ENCODE assay signal across 8 mouse cellular contexts in genomic region chr13:33003523-33004413, GRCm38 (mm10). TPM values are rescaled to one million over a fixed set of nuclear protein-coding genes. Genes with fewer than 3 reads are reported as not detected.
DNase-seq lines count a peak whose midpoint lies in the region; ATAC-seq and TF ChIP-seq lines count a peak whose summit lies in the region.

No protein-coding gene starts in this region.

- no peaks in the 10 kb centered on the region for H3K79me2 ChIP-seq in heart, adult 2 months (replicated peaks; ENCODE audit: control insufficient read depth, insufficient read depth, low read length)

- H3K9ac ChIP-seq in heart, adult 2 months (ENCODE audit: low read depth, low read length): peak overlapping the region; percentile 68
- H3K9ac ChIP-seq in ES-E14 (ENCODE audit: insufficient read depth, low read depth, low read length, poor library complexity, severe bottlenecking): no peak overlapping the region
- peak overlapping the region; percentile 46; the same call in 1 of the 2 replicates for H3K9ac ChIP-seq in forebrain, embryonic 13.5 days
- H3K9ac ChIP-seq in liver, embryonic 11.5 days (ENCODE audit: low read depth, low read length): peak overlapping the region; percentile 75
- H3K9ac ChIP-seq in stomach, postnatal 0 days (ENCODE audit: low read length): peak overlapping the region; percentile 62

- intact Hi-C loops in heart, adult 2 months (cut with DNase I): loop anchor here (2.0 to 10.0 kb wide), 4 partner anchors 39 to 199 kb away; partner anchors contain the start of genes D930007J09Rik, Serpinb6b and Wrnip1
- intact Hi-C loops in heart, postnatal 25 days (cut with DNase I): loop anchor here (2.0 to 5.0 kb wide), 2 partner anchors 36 to 101 kb away; partner anchors contain the start of gene Serpinb6b

- in situ Hi-C loops in ES-E14 (cut with MboI; ENCODE audit: low sequenced_read_pairs in 2 of 2, unreplicated experiment in 2 of 2): no loop called here

- no peaks in the 10 kb centered on the region for H3K27me3 ChIP-seq in heart, adult 2 months (ENCODE audit: control insufficient read depth, insufficient read depth, low read length)
- H3K27me3 ChIP-seq in forebrain, embryonic 13.5 days: no peaks in the 10 kb centered on the region
- H3K27me3 ChIP-seq in liver, embryonic 11.5 days (replicated peaks; ENCODE audit: control insufficient read depth, insufficient read depth, low read length): no peaks in the 10 kb centered on the region
- no peaks in the 10 kb centered on the region for H3K27me3 ChIP-seq in stomach, postnatal 0 days (ENCODE audit: control insufficient read depth, insufficient read depth, low read length)

- ATAC-seq in forebrain, embryonic 13.5 days: 0 out of 2 replicates have a peak, but pooled peaks have one; percentile 4
- ATAC-seq in liver, embryonic 11.5 days (replicated peaks; ENCODE audit: low FRiP score): peak; percentile 60
- peak; percentile 57 for ATAC-seq in stomach, postnatal 0 days (ENCODE audit: low FRiP score, low TSS enrichment)

- peaks cover 8% of the 10 kb centered on the region; the same call in 1 of the 2 replicates for H3K36me3 ChIP-seq in heart, adult 2 months (ENCODE audit: control insufficient read depth, insufficient read depth, low read length)
- H3K36me3 ChIP-seq in ES-E14 (ENCODE audit: control insufficient read depth, insufficient read depth, low read length, poor library complexity, severe bottlenecking): no peaks in the 10 kb centered on the region
- H3K36me3 ChIP-seq in forebrain, embryonic 13.5 days (ENCODE audit: poor library complexity, severe bottlenecking): no peaks in the 10 kb centered on the region
- H3K36me3 ChIP-seq in liver, embryonic 11.5 days (ENCODE audit: control insufficient read depth, insufficient read depth, low read length): no peaks in the 10 kb centered on the region
- no peaks in the 10 kb centered on the region for H3K36me3 ChIP-seq in stomach, postnatal 0 days (ENCODE audit: control insufficient read depth, insufficient read depth, low read length)

- 32% methylated on average over 9 of the region's 9 CpGs for WGBS in heart, adult 2 months
- 76% methylated on average over 9 of the region's 9 CpGs for WGBS in forebrain, embryonic 13.5 days
- WGBS in liver, embryonic 11.5 days: 49% methylated on average over 9 of the region's 9 CpGs
- 34% methylated on average over 9 of the region's 9 CpGs for WGBS in stomach, postnatal 0 days

- TF ChIP-seq EP300 in heart, adult 2 months (IDR thresholded peaks at IDR 0.05; ENCODE audit: insufficient read depth, low read depth, low read length): no peak
- no peak for TF ChIP-seq EP300 in stomach, postnatal 0 days (optimal IDR thresholded peaks at IDR 0.05)

- no peaks in the 10 kb centered on the region for H3K9me3 ChIP-seq in ES-E14 (ENCODE audit: control insufficient read depth, insufficient read depth, low read depth, low read length)
- no peaks in the 10 kb centered on the region for H3K9me3 ChIP-seq in forebrain, embryonic 13.5 days (replicated peaks)
- no peaks in the 10 kb centered on the region for H3K9me3 ChIP-seq in liver, embryonic 11.5 days (ENCODE audit: control insufficient read depth, low read length)
- no peaks in the 10 kb centered on the region for H3K9me3 ChIP-seq in stomach, postnatal 0 days (ENCODE audit: control insufficient read depth, low read length)

- H3K4me2 ChIP-seq in forebrain, embryonic 13.5 days: peak overlapping the region; percentile 48
- peak overlapping the region; percentile 83 for H3K4me2 ChIP-seq in liver, embryonic 11.5 days
- peak overlapping the region; percentile 55 for H3K4me2 ChIP-seq in stomach, postnatal 0 days (replicated peaks; ENCODE audit: low read depth)

- H3K4me3 ChIP-seq in heart, adult 2 months: peak overlapping the region; percentile 47
- H3K4me3 ChIP-seq in ES-E14 (ENCODE audit: insufficient read depth in 1 of 2, low read depth in 1 of 2, low read length in 2 of 2, poor library complexity in 1 of 2, severe bottlenecking in 1 of 2): no peak overlapping the region
- H3K4me3 ChIP-seq in forebrain, embryonic 13.5 days: peak overlapping the region; percentile 25
- peak overlapping the region; percentile 52 for H3K4me3 ChIP-seq in liver, embryonic 11.5 days (ENCODE audit: low read depth, low read length)
- peak overlapping the region; percentile 38 for H3K4me3 ChIP-seq in stomach, postnatal 0 days (ENCODE audit: low read depth, low read length)

- H3K27ac ChIP-seq in heart, adult 2 months: peak overlapping the region; percentile 97
- H3K27ac ChIP-seq in ES-E14 (ENCODE audit: insufficient read depth, low read depth, low read length, poor library complexity, severe bottlenecking): no peak overlapping the region
- H3K27ac ChIP-seq in forebrain, embryonic 13.5 days: no peak overlapping the region; the same call in 1 of the 2 replicates
- peak overlapping the region; percentile 85 for H3K27ac ChIP-seq in liver, embryonic 11.5 days (ENCODE audit: low read depth, low read length)
- peak overlapping the region; percentile 88 for H3K27ac ChIP-seq in stomach, postnatal 0 days (replicated peaks)

- no peak for TF ChIP-seq POLR2A in heart, adult 2 months (IDR thresholded peaks at IDR 0.05; ENCODE audit: insufficient read depth, low read depth, low read length)

- peaks cover 10% of the 10 kb centered on the region for H3K4me1 ChIP-seq in heart, adult 2 months (ENCODE audit: control insufficient read depth, insufficient read depth, low read length)
- H3K4me1 ChIP-seq in ES-E14 (ENCODE audit: control insufficient read depth in 2 of 2, insufficient read depth in 2 of 2, low read length in 2 of 2, poor library complexity in 1 of 2): peaks cover 3 to 7% of the 10 kb centered on the region in 2 experiments; a peak in 3 of 4 replicates
- peaks cover 7% of the 10 kb centered on the region; the same call in 1 of the 2 replicates for H3K4me1 ChIP-seq in forebrain, embryonic 13.5 days
- H3K4me1 ChIP-seq in liver, embryonic 11.5 days (replicated peaks; ENCODE audit: control insufficient read depth, insufficient read depth, low read length): 0 out of 2 replicates have a peak, but pooled peaks cover 4% of the 10 kb centered on the region
- peaks cover 3% of the 10 kb centered on the region; the same call in 1 of the 2 replicates for H3K4me1 ChIP-seq in stomach, postnatal 0 days (replicated peaks; ENCODE audit: control insufficient read depth, insufficient read depth)

- DNase-seq in heart, adult 2 months: no peak
- DNase-seq in heart, postnatal 25 days (ENCODE audit: low spot score): no peak
- no peak for DNase-seq in ES-E14 (ENCODE audit: low read depth, low spot score)
- peak; percentile 43 for DNase-seq in liver, embryonic 11.5 days (ENCODE audit: low spot score)
- no peak for DNase-seq in stomach, postnatal 0 days (ENCODE audit: low spot score)
- DNase-seq in B cell, adult 2 months: no peak
- DNase-seq in right cerebral cortex, postnatal 14 days: no peak

- TF ChIP-seq CTCF in heart, adult 2 months (IDR thresholded peaks at IDR 0.05): no peak
- no peak for TF ChIP-seq CTCF in stomach, postnatal 0 days (IDR thresholded peaks at IDR 0.05; ENCODE audit: low read depth)

TF ChIP-seq in ES-E14, 5 proteins besides CTCF, POLR2A, EP300 and RAD21:
- TF ChIP-seq CHD2 (IDR thresholded peaks at IDR 0.05; ENCODE audit: low read depth, low read length): no peak
- peak; percentile 20; the same call in 1 of the 2 replicates for TF ChIP-seq MAFK (IDR thresholded peaks at IDR 0.05; ENCODE audit: insufficient read depth, low read depth, low read length)
- no peak for TF ChIP-seq ZC3H11A (IDR thresholded peaks at IDR 0.05; ENCODE audit: borderline replicate concordance, low read depth, low read length)
- no peak for TF ChIP-seq HCFC1 (IDR thresholded peaks at IDR 0.05; ENCODE audit: borderline replicate concordance, insufficient read depth, low read length)
- TF ChIP-seq ZNF384 (IDR thresholded peaks at IDR 0.05; ENCODE audit: low read depth, low read length): 0 out of 2 replicates have a peak, but pooled peaks have one; percentile 16

RNA-seq across cellular contexts. Expression of gene Serpinb9, which starts 0.7 kb away (rescaled TPM):
- total RNA-seq in heart, adult 2 months (2021): 1 to 10 TPM; 8.6 to 9.3 TPM
- polyA plus RNA-seq in heart, adult 2 months (2012; rRNA removed): 6.0 and 11.9 TPM in 2 replicates
- total RNA-seq in heart, postnatal 25 days (2021): 1 to 10 TPM; 9.0 to 9.8 TPM
- 1.2 and 3.4 TPM in 2 replicates for total RNA-seq in ES-E14 (2012; rRNA removed)
- polyA plus RNA-seq in forebrain, embryonic 13.5 days (2015; fragmentation: Nextera tagmentation; extraction: Ambion mirVana): 0.42 and 0.61 TPM in 2 replicates
- polyA plus RNA-seq in liver, embryonic 11.5 days (2014; fragmentation: Nextera tagmentation; extraction: Ambion mirVana): 3.2 and 3.4 TPM in 2 replicates
- polyA plus RNA-seq in stomach, postnatal 0 days (2015; fragmentation: Nextera tagmentation; extraction: Ambion mirVana): 5.5 and 6.3 TPM in 2 replicates

RNA-seq across cellular contexts. Expression of gene Serpinb9b, which starts 23.4 kb away (rescaled TPM):
- under 1 TPM in 1 of 2 experiments, not detected in 1; 0.18 TPM for total RNA-seq in heart, adult 2 months (2021)
- 0.20 and 0.47 TPM in 2 replicates for polyA plus RNA-seq in heart, adult 2 months (2012; rRNA removed)
- under 1 TPM in 1 of 2 experiments, not detected in 1; 0.20 TPM for total RNA-seq in heart, postnatal 25 days (2021)
- total RNA-seq in ES-E14 (2012; rRNA removed): 3.5 and 12.3 TPM in 2 replicates
- 0.06 and 0.09 TPM in 2 replicates for polyA plus RNA-seq in forebrain, embryonic 13.5 days (2015; fragmentation: Nextera tagmentation; extraction: Ambion mirVana)
- not detected in 2 replicates for polyA plus RNA-seq in liver, embryonic 11.5 days (2014; fragmentation: Nextera tagmentation; extraction: Ambion mirVana)
- polyA plus RNA-seq in stomach, postnatal 0 days (2015; fragmentation: Nextera tagmentation; extraction: Ambion mirVana): 2.7 and 4.9 TPM in 2 replicates

RNA-seq across cellular contexts. Expression of gene Serpinb6b, which starts 38.8 kb away (rescaled TPM):
- 10 to 100 TPM; 26.3 to 33.1 TPM for total RNA-seq in heart, adult 2 months (2021)
- polyA plus RNA-seq in heart, adult 2 months (2012; rRNA removed): 21.6 and 30.3 TPM in 2 replicates
- 10 to 100 TPM; 32.7 to 37.4 TPM for total RNA-seq in heart, postnatal 25 days (2021)
- 0.69 and 2.5 TPM in 2 replicates for total RNA-seq in ES-E14 (2012; rRNA removed)
- 0.49 and 0.70 TPM in 2 replicates for polyA plus RNA-seq in forebrain, embryonic 13.5 days (2015; fragmentation: Nextera tagmentation; extraction: Ambion mirVana)
- 3.8 and 6.4 TPM in 2 replicates for polyA plus RNA-seq in liver, embryonic 11.5 days (2014; fragmentation: Nextera tagmentation; extraction: Ambion mirVana)
- polyA plus RNA-seq in stomach, postnatal 0 days (2015; fragmentation: Nextera tagmentation; extraction: Ambion mirVana): 7.7 and 9.5 TPM in 2 replicates

Comparison
In these comparisons a context has a peak if more than half of its experiments do, and no peak if none do; other contexts are left out.
1. H3K27ac ChIP-seq: peak in heart, adult 2 months (single experiment), liver, embryonic 11.5 days (single experiment) and stomach, postnatal 0 days (single experiment); none in ES-E14 (single experiment) and forebrain, embryonic 13.5 days (single experiment).
2. H3K4me3 ChIP-seq: peak in heart, adult 2 months (single experiment), forebrain, embryonic 13.5 days (single experiment), liver, embryonic 11.5 days (single experiment) and stomach, postnatal 0 days (single experiment); none in ES-E14 (0 of 2).
3. ATAC-seq: peak in every context shown above with its lines; median percentile 60 in liver, embryonic 11.5 days; 57 in stomach, postnatal 0 days; 4 in forebrain, embryonic 13.5 days.
4. Peak in every context shown above with its lines, with median percentiles within 50 percentile points of each other: H3K4me2 ChIP-seq.